Mouse (Mus musculus) urinary bladder, postnatal 4 days (tissue): Measurements from ENCODE around the gene Btf3l4.

Source experiments
- DNase-seq, 2 experiments: peaks; one replicate each; pipeline ENCODE4 v3.0.0; 2021 to 2022; ENCODE audit warnings: low spot score in 2 of 2

The Btf3l4 gene

GRCm38 (mm10) chr4:108825677-108826076 is 7.7 kb downstream of the Btf3l4 start:
- no peak for DNase-seq

DNA sequence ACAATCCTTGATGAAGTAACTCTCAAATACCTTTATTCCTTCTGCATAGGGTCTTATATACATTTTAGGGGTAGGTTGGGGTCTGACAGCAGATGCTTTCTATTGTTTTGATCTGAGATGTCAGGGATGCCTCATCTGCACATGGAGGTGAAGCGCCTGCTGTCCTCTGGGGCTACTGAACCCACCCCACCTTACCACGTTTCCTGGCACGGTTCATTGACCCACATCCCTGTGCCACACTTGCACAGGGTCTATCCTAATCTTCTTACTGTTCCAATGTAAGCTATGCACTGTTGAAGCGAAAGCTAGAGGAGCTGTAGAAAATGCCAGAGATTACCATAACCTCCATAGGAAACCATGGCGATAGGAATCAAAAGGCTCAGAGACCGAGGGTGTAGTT is 21.9 kb downstream of the Btf3l4 start:
- no peak for DNase-seq

GRCm38 (mm10) chr4:108811142-108811541 is 22.3 kb downstream of the Btf3l4 start:
- DNase-seq: no peak

DNA sequence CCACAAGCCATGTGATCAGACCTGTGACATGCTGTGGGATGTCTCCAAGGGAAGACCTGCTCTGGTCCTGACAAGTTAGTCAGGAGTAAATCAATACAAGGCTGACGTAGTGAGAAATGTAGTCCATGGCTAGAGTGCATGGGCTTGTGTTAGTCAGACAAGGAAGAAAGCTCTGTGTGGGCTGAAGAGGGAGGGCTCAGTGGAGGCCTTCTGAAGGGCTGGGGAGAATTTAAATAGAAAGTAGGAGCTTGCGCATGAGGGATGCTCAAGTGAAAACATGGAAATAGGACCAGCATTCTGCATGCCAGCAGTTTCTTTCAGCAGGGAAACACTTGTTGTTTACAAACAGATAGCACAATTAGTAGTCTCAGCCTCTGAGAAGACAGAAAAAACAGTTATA is 29.9 kb downstream of the Btf3l4 start:
- no peak for DNase-seq

DNA sequence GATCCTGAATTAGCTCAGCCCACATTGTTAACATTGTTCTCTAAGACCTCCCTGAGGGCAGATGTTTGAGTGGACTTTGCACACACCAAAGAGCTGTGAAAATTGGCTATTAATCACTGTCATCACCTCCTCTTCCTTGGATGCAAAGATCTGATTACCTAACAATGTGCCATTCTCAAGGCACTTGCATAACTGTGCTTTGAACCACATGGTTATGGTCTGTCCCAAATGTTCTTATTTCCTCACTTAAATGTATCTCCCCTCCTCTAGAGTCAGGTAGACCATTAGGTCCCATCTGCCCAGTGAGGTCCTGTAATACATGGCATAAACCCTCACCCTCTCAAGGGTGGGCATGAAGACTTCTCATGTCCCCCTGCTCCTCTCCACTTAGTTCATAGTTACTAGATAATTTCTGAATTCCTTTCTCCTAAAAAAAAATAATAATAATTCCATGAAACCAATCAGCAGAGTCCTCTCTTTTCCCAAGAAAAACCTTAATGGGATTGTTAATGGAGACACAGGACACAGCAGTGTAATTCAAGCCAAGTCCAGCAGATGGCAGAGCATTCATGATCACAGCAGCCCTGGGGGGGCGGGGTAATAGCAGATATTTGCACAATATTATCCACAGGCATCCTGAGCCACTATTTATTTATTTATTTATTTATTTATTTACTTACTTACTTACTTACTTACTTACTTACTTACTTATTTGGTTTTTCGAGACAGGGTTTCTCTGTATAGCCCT is 35.2 kb downstream of the Btf3l4 start:
- peak; percentile 26 to 71 for DNase-seq

DNA sequence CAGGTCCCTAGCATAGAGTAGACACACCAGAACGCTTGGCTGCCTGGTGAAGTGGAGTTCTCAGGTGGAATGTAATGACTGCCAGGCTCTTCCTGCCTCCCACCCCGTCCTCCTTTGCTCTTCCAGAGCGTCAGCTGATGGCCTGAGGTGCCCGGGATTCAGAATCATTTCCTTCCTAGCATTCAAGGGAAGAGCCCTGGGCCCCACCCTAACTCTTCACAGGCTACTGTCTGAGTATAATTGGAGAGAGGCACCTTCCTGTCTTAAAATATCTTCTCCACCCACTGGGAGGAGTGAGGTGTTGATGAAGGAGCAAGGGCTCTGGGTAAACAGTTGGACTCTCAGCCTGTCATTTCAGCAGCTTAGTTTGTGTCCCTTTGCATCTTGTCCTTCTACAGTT is 36.7 kb downstream of the Btf3l4 start:
- DNase-seq: no peak

GRCm38 (mm10) chr4:108793941-108794340 is 39.5 kb downstream of the Btf3l4 start:
- no peak for DNase-seq

DNA sequence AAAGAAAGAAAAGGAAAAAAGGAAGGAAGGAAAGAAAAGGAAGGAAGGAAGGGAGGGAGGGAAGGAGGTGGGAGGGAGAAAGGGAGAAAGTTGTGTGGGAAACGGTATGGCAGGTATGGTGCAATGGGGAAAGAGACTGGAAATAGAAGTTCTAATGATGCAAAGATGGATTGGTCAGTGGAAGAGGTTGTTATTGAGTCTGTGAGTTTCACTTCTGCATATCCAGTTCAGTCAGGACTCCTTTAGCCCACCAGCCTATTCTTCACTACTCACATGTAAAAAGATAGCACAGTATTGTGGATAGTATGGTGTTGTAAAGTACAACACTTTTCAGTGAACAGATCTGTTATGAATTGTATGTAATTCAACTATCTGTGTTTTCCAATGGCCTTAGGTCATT is 42.9 kb downstream of the Btf3l4 start:
- DNase-seq: no peak

DNA sequence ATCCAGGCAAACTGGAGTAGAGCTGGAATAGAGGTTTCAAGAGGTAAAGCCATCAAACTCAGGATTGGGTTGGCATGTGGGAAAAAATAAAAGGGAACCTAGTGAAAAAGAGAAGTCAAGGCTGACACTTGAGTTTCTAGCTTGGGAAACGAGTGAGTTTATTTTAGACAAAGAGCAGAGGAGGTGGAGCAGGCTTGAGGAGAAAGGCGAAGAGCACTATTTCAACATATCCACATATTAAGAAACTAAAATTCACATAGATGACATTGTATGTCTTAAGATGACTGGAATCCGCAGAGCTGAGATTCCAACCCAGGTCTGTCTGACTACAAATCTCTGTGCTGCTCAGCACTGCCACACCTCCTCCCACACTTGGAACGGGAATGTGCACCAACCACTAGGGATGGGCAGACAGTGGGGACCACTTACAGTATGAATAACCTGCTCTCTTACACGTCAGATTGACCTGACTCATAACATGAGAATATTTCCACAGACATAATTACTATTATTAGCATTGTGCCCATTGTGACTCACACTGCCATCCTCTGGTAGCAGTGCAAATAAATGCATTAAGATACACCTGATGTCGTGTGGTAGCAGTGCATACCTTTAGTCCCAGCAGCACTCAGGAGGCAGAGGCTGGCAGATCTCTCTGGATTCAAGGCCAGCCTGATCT is 44.0 kb downstream of the Btf3l4 start:
- no peak for DNase-seq

- DNase-seq: no peak
Observed at GRCm38 (mm10) chr4:108782421-108783085, 50.9 kb downstream of the Btf3l4 start.

- no peak for DNase-seq
Observed at GRCm38 (mm10) chr4:108781596-108781995, 51.8 kb downstream of the Btf3l4 start.

DNA sequence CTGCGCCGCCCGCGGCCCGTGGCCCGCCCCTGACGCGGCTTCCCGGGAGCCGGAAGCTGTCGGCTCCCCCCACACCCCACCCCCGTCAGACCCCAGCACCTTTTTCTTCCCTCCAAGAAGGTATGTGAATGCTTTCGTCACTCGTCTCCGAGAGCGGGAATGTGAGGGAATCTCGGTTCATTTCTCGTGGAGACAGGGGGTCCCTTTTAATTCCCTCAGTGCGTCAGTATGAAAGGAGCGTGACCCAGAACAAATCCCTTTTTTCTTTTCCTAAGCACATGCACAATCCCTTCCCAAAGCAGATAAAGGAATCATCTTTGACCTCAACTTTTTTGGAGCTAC is 52.6 kb downstream of the Btf3l4 start:
- no peak for DNase-seq

GRCm38 (mm10) chr4:108780057-108780863 is 53.2 kb downstream of the Btf3l4 start, which contains the start of gene Zfyve9:
Gene Zfyve9 (minus strand): TSS chr4:108780798.
- peak; percentile 73 to 77 for DNase-seq

DNA sequence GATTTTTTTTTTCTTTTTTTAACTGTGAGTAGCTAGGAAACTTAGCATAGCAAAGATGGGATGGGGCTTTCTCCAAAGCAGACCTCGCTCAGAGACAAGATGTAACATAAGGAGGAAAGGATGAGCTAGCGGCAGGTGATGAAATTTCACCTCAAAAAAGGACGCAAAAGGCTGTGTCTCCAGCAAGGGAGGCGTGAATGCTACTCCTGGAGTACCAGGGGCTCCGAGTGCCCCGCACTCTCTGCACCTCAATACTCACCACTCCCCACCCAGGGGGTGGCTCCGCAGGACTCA is 53.7 kb downstream of the Btf3l4 start:
- no peak for DNase-seq

DNA sequence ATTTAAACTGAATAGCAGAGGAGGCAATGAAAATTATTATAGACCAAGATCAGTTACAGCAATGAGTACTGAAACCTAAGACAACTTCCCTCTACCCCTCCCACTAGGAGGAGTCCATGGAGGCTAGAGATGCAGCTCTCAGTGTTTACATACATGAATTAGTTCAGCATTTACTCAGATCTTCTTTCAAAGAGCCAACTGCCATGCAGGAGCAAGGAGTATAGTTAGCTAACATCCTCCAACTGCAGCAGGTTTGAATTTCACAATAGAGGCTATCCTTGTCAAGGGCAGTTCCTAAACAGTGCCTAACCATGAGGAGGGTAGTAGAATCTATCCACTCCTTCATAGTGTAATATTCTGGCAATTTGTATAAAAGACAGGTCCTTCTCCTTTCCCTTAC is 64.9 kb downstream of the Btf3l4 start:
- DNase-seq: no peak
